Mouse (Mus musculus): Measurements from ENCODE around the gene Ntm.

Ntm gene

GRCm38 (mm10) chr9:29477219-29477618, 485.7 kb downstream of the Ntm start:
- DNase-seq (ENCODE audit: low spot score in 2 of 2): no peak

GRCm38 (mm10) chr9:29473418-29473817, 489.5 kb downstream of the Ntm start:
- DNase-seq (ENCODE audit: low spot score in 2 of 2): no peak

- DNase-seq (ENCODE audit: low spot score in 2 of 2): peak in 1 of 2 experiments; percentile 48
These were observed 490.7 kb downstream of the Ntm start for GRCm38 (mm10) chr9:29472226-29472625.

- DNase-seq (ENCODE audit: low spot score in 2 of 2): no peak
These were observed 498.2 kb downstream of the Ntm start for GRCm38 (mm10) chr9:29464756-29465155.

GRCm38 (mm10) chr9:29462970-29463593, 499.9 kb downstream of the Ntm start:
- DNase-seq (ENCODE audit: low spot score in 2 of 2): no peak

- peak; percentile 66 to 76 for DNase-seq (ENCODE audit: low spot score in 2 of 2)
These were observed 504.9 kb downstream of the Ntm start for GRCm38 (mm10) chr9:29457976-29458572.

GRCm38 (mm10) chr9:29456014-29456413, 506.9 kb downstream of the Ntm start:
- DNase-seq (ENCODE audit: low spot score in 2 of 2): peak; percentile 62 to 82

- DNase-seq (ENCODE audit: low spot score in 2 of 2): no peak
These were observed 511.7 kb downstream of the Ntm start for GRCm38 (mm10) chr9:29451232-29451631.

- peak in 1 of 2 experiments; percentile 36 for DNase-seq (ENCODE audit: low spot score in 2 of 2)
These were observed 518.9 kb downstream of the Ntm start for GRCm38 (mm10) chr9:29444001-29444400.

GRCm38 (mm10) chr9:29439401-29439800, 523.5 kb downstream of the Ntm start:
- no peak for DNase-seq (ENCODE audit: low spot score in 2 of 2)

GRCm38 (mm10) chr9:29434611-29435010, 528.3 kb downstream of the Ntm start:
- DNase-seq (ENCODE audit: low spot score in 2 of 2): no peak

GRCm38 (mm10) chr9:29433910-29434309, 529.0 kb downstream of the Ntm start:
- DNase-seq (ENCODE audit: low spot score in 2 of 2): no peak

- no peak for DNase-seq (ENCODE audit: low spot score in 2 of 2)
These were observed 529.8 kb downstream of the Ntm start for GRCm38 (mm10) chr9:29433156-29433555.

- no peak for DNase-seq (ENCODE audit: low spot score in 2 of 2)
These were observed 531.4 kb downstream of the Ntm start for GRCm38 (mm10) chr9:29431590-29431989.

- DNase-seq (ENCODE audit: low spot score in 2 of 2): no peak
These were observed 532.8 kb downstream of the Ntm start for GRCm38 (mm10) chr9:29430189-29430588.

GRCm38 (mm10) chr9:29428322-29428721, 534.6 kb downstream of the Ntm start:
- peak; percentile 57 to 64 for DNase-seq (ENCODE audit: low spot score in 2 of 2)

- DNase-seq (ENCODE audit: low spot score in 2 of 2): no peak
These were observed 536.7 kb downstream of the Ntm start for GRCm38 (mm10) chr9:29426261-29426660.

GRCm38 (mm10) chr9:29415578-29415977, 547.4 kb downstream of the Ntm start:
- peak in 1 of 2 experiments; percentile 40 for DNase-seq (ENCODE audit: low spot score in 2 of 2)

GRCm38 (mm10) chr9:29413126-29413525, 549.8 kb downstream of the Ntm start:
- no peak for DNase-seq (ENCODE audit: low spot score in 2 of 2)

GRCm38 (mm10) chr9:29412181-29412771, 550.7 kb downstream of the Ntm start:
- DNase-seq (ENCODE audit: low spot score in 2 of 2): peak; percentile 80

- DNase-seq (ENCODE audit: low spot score in 2 of 2): peak; percentile 73 to 78
These were observed 551.3 kb downstream of the Ntm start for GRCm38 (mm10) chr9:29411408-29412180.

GRCm38 (mm10) chr9:29410728-29411407, 552.1 kb downstream of the Ntm start:
- DNase-seq (ENCODE audit: low spot score in 2 of 2): no peak

All from right cerebral cortex, postnatal 10 days (tissue).